Mouse (Mus musculus): Measurements from ENCODE around the gene Gm17019.
"Not testable (repeated sequence)": the region's sequence is repeated elsewhere in the genome, so short reads cannot be mapped to it uniquely, and the experiment has no call there.

Gm17019 gene

GRCm38 (mm10) chr5:15032898-15033297 lies at the start of gene Gm17019:
Gene Gm17019 (minus strand): TSS chr5:15032998.
- not testable (repeated sequence) for DNase-seq

GRCm38 (mm10) chr5:15062385-15062715 lies 29.6 kb upstream of the Gm17019 start:
- DNase-seq = not testable (repeated sequence)

DNA sequence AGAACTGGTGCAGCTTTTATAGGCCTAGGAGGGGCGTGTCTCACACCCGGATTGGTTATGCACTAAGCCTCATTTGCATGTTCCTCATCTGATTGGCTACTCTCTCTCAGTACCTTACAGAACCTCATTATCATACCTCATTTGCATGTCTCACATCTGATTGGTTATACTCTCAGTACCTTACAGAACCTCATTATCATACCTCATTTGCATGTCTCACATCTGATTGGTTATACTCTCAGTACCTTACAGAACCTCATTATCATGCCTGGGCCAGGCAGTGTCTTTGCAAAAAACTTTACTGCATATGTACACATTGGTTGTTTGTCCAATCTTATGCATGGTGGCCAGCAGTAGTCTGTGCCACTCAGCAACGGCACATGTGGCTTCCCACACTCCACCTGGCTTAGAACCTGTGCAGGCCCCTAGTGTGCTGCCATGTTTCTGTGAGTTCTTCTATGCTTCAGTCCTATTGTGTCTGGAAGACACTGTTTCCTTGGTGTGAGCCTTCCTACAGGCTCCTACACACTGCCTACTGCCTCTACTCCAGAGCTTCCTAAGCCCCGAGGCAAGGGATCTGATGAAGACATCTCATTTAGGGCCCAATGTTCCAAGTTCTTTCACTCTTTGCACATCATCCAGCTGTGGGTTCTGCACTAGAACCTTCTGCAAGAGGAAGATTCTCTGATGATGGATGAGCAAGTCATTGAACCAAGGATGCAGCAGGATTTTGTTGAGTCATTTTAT lies 29.0 kb upstream of the Gm17019 start:
- DNase-seq = not testable (repeated sequence)

GRCm38 (mm10) chr5:15054151-15055025 lies 21.6 kb upstream of the Gm17019 start:
- DNase-seq = not testable (repeated sequence)

DNA sequence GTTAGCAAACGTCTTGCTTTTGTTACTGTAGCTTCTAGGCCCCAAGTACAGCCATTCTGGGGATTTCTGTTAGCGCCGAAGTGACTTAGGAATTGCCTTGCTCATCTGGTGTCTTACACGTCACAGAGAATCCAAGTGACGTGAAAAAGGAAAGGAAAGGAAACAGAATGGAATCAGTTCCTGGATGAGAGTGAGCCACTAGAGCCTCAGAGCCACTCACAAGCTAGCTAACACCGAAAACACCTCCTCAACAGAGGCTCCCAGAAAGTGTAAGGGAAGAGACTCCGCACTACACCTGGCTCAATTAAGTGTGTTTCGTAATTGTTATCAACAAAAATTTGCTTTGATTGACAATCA lies 20.8 kb upstream of the Gm17019 start:
- DNase-seq = not testable (repeated sequence)

DNA sequence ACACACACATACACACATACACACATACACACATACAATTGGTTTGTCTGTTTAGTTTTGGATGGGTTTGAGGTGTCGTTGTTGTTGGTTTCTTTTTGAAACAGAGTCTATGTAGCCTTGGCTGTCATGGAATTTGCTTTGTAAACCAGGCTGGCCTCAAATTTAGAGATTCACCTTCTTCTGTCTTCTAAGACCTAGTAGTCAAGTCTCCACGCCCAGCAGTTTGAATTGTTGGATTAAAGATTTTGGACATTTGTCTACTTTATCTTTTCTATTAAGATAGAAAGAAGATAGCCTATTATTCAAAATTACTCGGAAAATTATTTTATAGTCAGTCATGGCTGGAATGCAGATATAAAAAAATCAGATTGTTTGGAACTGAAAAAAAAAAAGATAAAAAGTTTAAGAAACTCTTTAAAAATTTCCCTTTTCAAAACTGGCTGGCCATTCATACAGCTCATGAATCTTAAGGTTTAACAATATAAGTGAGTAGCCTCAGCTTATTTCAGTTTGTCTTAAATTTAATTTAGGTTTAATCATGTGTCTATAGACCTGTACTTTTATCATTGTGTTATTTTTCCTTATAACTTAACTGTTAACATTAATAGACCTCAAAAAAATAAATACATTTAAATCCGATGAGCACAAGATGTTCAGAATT lies 20.3 kb upstream of the Gm17019 start:
- not testable (repeated sequence) for DNase-seq

- not testable (repeated sequence) for DNase-seq
These were observed 18.0 kb upstream of the Gm17019 start for GRCm38 (mm10) chr5:15050807-15051206.

GRCm38 (mm10) chr5:15044830-15045767 lies 12.3 kb upstream of the Gm17019 start:
- DNase-seq = not testable (repeated sequence)

- not testable (repeated sequence) for DNase-seq
These were observed 8.0 kb upstream of the Gm17019 start for GRCm38 (mm10) chr5:15040784-15041183.

DNA sequence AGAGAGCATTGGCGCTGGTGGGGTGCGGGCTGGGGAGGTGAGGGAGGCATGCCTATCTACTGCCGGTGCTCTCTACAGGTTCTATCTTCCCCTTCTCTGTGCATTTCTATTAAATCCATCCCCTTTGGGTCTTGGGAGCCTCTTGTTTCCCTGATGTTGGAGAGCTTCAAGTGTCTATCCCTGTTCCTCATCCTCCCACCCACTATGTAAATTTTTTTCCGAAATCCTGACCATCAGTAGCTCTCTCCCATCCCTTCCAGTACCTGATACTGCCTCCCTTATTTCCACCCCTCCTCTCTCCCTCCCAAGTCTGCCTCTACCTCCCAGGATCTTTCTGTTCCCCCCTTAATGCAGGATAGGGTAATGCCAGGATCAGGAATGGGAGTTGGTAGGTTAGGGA lies 7.2 kb upstream of the Gm17019 start:
- DNase-seq = not testable (repeated sequence)

DNA sequence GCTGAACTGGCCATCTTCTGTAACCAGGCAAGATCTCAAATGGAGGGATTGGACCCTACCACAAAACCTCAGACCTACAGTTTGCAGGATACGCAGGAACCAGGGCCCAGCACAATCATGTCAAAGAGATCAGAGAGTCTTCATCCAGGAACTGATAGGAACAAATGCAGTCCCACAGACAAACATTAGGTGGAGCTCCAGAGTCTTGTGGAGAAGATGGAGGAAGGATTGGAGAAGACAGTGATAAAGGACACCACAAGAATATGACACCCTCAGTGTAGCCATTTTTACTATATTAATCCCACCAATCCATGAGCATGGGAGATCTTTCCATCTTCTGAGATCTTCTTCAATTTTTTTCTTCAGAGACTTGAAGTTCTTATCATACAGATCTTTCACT lies 8.5 kb downstream of the Gm17019 start:
- DNase-seq = not testable (repeated sequence)

DNA sequence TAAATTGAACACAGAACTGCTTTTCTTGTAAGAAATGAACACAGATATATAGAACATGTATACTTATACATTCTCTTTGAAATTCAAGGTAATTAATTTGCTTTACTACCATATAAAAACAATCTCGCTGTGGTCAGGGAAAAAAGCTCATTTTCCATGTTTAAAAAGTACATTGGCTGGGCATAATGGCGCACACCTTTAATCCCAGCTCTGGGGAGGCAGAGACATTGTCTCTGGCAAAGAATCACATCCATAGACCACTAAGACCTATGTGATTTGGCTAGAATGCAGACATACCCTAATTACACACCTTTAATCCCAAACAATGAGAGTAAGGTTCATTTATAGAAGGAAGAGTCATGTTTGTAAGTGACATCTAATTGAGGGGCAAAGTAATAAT lies 12.7 kb downstream of the Gm17019 start:
- DNase-seq = not testable (repeated sequence)

- DNase-seq = not testable (repeated sequence)
These were observed 21.9 kb downstream of the Gm17019 start for GRCm38 (mm10) chr5:15010639-15011582.

DNA sequence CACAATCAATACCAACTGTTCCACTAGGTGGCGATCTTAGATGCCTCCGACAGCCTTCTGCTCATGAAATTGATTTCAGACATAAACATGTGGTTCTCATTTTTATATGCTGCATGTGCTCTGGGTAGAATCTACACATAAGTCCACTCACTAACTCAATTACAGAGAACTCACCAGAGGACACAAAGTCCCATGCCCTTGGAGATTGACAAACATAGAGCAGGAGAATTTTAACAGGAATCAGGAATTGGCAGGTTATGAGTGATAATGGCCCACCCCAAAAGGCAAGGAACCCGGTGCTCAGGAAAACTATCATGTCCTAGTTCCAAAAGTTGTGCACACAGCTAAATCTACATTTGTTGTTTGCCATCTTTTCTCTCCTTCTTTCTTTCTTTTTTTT lies 25.9 kb downstream of the Gm17019 start:
- DNase-seq = not testable (repeated sequence)

- not testable (repeated sequence) for DNase-seq
These were observed 26.5 kb downstream of the Gm17019 start for GRCm38 (mm10) chr5:15006288-15006687.

GRCm38 (mm10) chr5:15005584-15005983 lies 27.2 kb downstream of the Gm17019 start:
- not testable (repeated sequence) for DNase-seq

DNA sequence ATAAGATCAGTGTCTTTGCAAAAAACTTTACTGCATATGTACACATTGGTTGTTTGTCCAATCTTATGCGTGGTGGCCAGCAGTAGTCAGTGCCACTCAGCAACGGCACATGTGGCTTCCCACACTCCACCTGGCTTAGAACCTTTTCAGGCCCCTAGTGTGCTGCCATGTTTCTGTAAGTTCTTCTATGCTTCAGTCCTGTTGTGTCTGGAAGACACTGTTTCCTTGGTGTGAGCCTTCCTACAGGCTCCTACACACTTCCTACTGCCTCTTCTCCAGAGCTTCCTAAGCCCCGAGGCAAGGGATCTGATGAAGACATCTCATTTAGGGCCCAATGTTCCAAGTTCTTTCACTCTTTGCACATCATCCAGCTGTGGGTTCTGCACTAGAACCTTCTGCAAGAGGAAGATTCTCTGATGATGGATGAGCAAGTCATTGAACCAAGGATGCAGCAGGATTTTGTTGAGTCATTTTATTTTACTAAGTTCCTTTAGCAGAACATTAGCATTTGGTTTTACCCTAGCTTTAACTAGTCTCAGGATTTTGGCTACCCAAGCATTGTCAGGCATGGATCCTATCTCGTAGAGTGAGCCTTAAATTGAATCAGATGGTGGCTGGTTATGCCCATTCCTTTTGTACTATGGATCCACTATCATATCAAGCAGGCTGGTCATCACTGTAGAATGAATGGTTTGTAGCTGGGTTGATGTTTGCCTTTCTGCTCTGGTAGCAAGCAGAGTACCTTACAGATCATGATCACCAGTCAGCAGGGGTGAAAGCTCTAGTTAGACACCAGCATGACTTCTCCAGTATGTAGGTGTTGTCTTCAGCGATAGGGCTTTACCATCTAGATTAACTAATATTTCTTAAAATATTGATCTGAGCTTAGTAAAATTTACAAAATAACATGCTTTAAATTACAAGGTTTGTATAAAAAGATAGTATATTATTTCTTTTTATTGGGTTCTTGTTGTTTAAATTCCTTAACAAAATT lies 27.9 kb downstream of the Gm17019 start:
- not testable (repeated sequence) for DNase-seq

DNA sequence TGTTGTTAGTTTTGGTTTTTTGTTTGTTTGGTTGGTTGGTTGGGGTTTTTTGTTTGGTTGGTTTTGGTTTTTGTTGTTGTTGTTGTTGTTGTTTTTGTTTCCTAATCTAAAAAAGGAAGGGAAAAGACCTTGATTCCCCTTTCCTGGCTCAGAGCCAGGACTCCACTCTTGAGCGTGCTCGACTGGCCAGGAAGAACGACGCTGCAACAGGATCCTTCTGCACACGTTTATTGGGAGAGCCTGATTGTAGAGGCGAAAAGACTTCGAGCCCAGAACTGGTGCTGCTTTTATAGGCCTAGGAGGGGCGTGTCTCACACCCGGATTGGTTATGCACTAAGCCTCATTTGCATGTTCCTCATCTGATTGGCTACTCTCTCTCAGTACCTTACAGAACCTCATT lies 34.7 kb downstream of the Gm17019 start:
- DNase-seq = not testable (repeated sequence)

DNA sequence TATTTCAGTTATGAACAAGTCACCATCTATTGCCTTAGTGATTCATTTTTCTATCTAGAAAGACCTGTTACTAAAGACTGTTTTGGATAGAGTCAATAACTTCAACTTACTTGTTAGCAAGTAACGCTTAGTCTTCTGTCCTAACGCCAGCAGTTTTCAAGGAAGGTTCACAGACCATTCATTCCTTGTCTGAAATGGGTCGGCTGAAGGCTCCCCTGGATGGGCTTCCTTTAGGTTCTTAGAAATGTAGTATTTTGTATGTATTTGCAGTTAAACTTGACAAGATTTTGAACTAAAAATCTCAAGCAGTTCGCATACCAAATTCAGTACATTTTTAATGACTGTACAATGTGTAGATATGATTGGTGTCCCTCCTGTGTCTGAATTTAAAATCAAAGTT lies 35.2 kb downstream of the Gm17019 start:
- DNase-seq = not testable (repeated sequence)

Measured in lung, adult 18-20 months (tissue).